Mouse (Mus musculus) CD4-positive naive resting alpha-beta T cell, adult 76 days (primary cell): ENCODE results near the gene Mmp7. TPM values are rescaled to one million over a fixed set of nuclear protein-coding genes. Genes with fewer than 3 reads are reported as not detected.

Experiments
- total RNA-seq: library from RNA; stranded (reverse); gene quantifications from one replicate; pipeline ENCODE4 v1.2.4, GENCODE M21; 2023

Mmp7 gene
- not detected for total RNA-seq

DNA sequence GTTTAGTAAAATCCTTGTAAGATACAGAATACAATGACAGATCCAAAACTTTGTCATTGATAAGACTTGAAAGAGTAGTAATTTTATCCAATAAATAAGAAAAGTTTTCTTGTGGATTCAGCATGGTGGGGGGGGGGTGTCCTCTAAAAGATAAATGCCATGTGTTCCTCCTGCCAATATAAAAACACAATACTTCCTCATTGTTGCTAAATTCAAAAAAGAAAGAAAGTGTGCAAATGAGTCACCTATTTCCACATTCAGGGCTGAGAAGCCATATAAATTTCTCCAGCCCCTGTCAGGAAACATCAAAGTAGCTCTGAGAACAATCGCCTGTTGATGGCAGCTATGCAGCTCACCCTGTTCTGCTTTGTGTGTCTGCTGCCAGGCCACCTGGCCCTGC, at the start of gene Mmp7:
Gene Mmp7, plus strand, starts transcription at position 301 of the 400 bp plus-strand sequence.

Other genes starting within 250 kb of the Mmp7 start
- gene Mmp3, start 246.3 kb upstream of the Mmp7 start, total RNA-seq, result not detected
- 0.76 TPM for gene Mmp10, start 189.7 kb upstream of the Mmp7 start, total RNA-seq
- gene Mmp8, start 133.6 kb upstream of the Mmp7 start, total RNA-seq, result 0.29 TPM
- not detected for gene Mmp27, start 120.7 kb upstream of the Mmp7 start, total RNA-seq
- not detected for gene Mmp20, start 63.9 kb upstream of the Mmp7 start, total RNA-seq
- gene Tmem123, start 72.0 kb downstream of the Mmp7 start, total RNA-seq, result 113 TPM
- gene Birc2, start 145.0 kb downstream of the Mmp7 start, total RNA-seq, result 135 TPM
- 434 TPM for gene Birc3, start 181.1 kb downstream of the Mmp7 start, total RNA-seq